Mouse (Mus musculus) CD4-positive, CD25-positive, alpha-beta regulatory T cell (primary cell): Measurements from ENCODE around the gene 6430571L13Rik. TPM values are rescaled to one million over a fixed set of nuclear protein-coding genes. Genes with fewer than 3 reads are reported as not detected.

Source experiments
- polyA plus RNA-seq: library from polyadenylated mRNA; unstranded; fragments of 100-300 nt; shearing (Covaris generic); gene quantifications from one replicate; pipeline ENCODE4 v1.2.1, GENCODE M21; 2017

6430571L13Rik gene
- polyA plus RNA-seq, result 2.8 TPM

DNA sequence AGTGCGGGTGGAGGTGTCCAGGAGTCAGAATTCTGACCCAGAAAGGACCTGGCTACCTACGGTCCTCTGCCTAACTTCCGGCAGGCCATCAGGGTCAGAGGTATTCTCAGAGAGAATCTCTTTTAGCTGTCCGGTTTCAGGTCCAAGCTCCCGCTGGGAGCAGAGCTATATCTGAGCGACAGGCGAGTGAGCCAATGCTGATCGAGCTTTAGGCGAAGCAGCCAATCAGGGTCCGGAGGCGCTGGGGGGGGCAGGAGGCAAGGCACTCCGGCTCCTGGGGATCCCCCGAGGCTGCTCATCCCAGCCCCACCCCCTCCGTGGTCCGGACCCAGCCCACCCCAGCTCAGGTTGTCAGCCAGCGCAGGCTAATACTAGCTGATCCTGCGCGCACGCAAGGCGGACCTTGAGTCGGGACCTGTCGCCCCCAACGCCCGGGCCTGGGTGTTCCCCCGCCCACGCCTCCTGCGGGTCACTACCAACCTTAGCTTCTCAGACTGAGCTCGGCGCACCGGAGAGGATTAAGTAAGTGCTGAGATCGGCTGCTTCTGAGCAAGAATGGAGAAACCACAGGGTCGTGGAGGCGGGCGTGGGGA, at the start of gene 6430571L13Rik:
6430571L13Rik (plus strand) TSS at position 336 of the 593 bp plus-strand sequence.

GRCm38 (mm10) chr9:107296016-107296040, 44.6 kb upstream of the 6430571L13Rik start, which contains the start of gene Cish:
Gene Cish, plus strand, starts transcription at chr9:107296026.

DNA sequence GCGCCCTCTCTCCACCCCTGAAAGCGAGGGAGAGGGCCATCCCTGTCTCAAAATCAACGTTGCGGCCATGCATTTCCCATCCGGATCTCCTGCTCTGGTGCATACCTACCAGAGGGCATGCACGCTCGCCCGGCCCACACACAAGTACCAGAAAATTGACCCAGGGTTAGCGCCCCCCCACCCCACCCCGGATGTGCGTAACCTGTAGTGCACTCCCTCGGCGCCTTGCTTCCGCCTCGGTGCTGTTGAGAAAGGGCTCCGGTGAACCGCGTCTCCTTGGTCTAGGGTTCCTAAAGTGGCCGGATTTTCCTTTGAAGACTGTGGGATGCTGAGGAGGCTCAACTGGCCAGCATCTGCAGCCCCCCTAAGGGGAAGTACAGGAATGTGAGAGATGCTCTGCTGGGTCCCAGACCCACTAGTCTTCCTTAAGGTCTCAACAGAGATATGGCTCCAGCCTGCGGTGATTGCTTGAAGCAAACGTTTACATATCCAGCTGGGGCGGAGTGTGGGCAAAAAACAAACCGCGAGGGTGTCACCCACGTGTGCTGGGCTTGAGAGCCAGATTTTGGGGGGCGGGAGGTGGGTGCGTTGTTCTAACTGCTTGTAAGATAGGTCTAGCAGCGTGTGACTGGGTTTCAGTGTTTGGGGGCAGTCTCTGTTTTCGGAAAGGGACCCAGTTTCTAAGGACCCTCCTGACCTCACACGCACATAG, 2.1 kb upstream of the 6430571L13Rik start, which contains the start of gene Hemk1:
Hemk1 (minus strand) TSS at position 179 of the 712 bp plus-strand sequence.

DNA sequence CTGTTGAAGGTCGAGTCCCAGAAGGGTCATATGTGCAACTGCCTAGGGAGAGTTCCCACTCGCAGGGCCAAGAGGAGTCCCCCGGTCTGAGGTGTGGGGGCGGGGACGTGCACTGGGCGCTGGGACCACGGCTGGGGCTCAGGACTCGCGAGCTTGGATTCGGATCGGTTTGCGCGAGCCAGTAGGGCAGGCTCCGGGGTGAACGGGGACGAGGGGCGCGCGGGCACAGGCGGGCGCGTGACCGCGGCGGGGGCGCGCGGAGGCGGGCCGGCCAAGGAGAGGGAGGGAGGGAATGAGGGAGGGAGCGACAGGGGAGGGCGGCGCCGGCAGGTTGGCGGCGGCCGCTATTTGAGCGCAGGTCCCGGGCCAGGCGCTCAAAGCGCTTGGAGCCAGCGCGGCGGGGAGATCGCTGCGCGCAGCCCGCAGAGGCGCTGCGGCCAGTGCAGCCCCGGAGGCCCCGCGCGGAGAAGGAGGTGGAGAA, 59.1 kb downstream of the 6430571L13Rik start, which contains the start of gene Cacna2d2:
Cacna2d2 (plus strand) TSS at position 122 of the 481 bp plus-strand sequence.

Other genes with a start within 250 kb of the 6430571L13Rik start
- 0.16 TPM for gene Dock3, start 108.7 kb upstream of the 6430571L13Rik start, polyA plus RNA-seq
- gene Mapkapk3, start 50.7 kb upstream of the 6430571L13Rik start, polyA plus RNA-seq, result 120 TPM
- 262 TPM for gene Cish, start 44.6 kb upstream of the 6430571L13Rik start, polyA plus RNA-seq
- gene Hemk1, start 2.3 kb upstream of the 6430571L13Rik start, polyA plus RNA-seq, result 29.1 TPM
- 0.56 TPM for gene Cacna2d2, start 59.0 kb downstream of the 6430571L13Rik start, polyA plus RNA-seq
- gene Tmem115, start 193.3 kb downstream of the 6430571L13Rik start, polyA plus RNA-seq, result 45.2 TPM
- 63.1 TPM for gene Cyb561d2, start 201.6 kb downstream of the 6430571L13Rik start, polyA plus RNA-seq
- 57.9 TPM for gene Nprl2, start 201.6 kb downstream of the 6430571L13Rik start, polyA plus RNA-seq
- 5.0 TPM for gene Zmynd10, start 206.7 kb downstream of the 6430571L13Rik start, polyA plus RNA-seq
- 86.1 TPM for gene Rassf1, start 211.0 kb downstream of the 6430571L13Rik start, polyA plus RNA-seq
- gene Tusc2, start 222.7 kb downstream of the 6430571L13Rik start, polyA plus RNA-seq, result 56.9 TPM
- 12.2 TPM for gene Hyal2, start 227.3 kb downstream of the 6430571L13Rik start, polyA plus RNA-seq
- gene Hyal1, start 236.3 kb downstream of the 6430571L13Rik start, polyA plus RNA-seq, result 5.1 TPM
- gene Naa80, start 238.3 kb downstream of the 6430571L13Rik start, polyA plus RNA-seq, result 19.3 TPM
- 0.67 TPM for gene Hyal3, start 240.2 kb downstream of the 6430571L13Rik start, polyA plus RNA-seq
- 25.6 TPM for gene Ifrd2, start 247.0 kb downstream of the 6430571L13Rik start, polyA plus RNA-seq